Mouse (Mus musculus) heart, postnatal 0 days (tissue): Measurements from ENCODE around the gene Wbp4. TPM values are rescaled to one million over a fixed set of nuclear protein-coding genes. Genes with fewer than 3 reads are reported as not detected.
"Not testable (repeated sequence)": the region's sequence is repeated elsewhere in the genome, so short reads cannot be mapped to it uniquely, and the experiment has no call there.

ENCODE experiments used
- ATAC-seq: fragments of 200-750 bp; cut with Nextera tagmentation; 2 replicates; pipeline ENCODE4 v1.8.0; 2017; ENCODE audit warnings: low read depth, moderate number of reproducible peaks, moderate library complexity; ENCODE audit not compliant: insufficient read depth
- DNase-seq: peaks from one replicate; pipeline ENCODE4 v3.0.0-alpha.2; 2016; ENCODE audit warnings: low spot score
- H3K27ac ChIP-seq: fragments of 300-500 bp; sonication (generic); 2 replicates; pipeline ENCODE4 v1.5.1; 2014; ENCODE audit warnings: low read depth, mild to moderate bottlenecking
- H3K27me3 ChIP-seq: fragments of 300-500 bp; sonication (generic); 2 replicates; pipeline ENCODE4 v1.6.1; 2014; ENCODE audit warnings: low read length, mixed read lengths; ENCODE audit not compliant: control insufficient read depth, insufficient read depth
- H3K36me3 ChIP-seq: fragments of 300-500 bp; sonication (generic); replicated peaks from 2 replicates; pipeline ENCODE4 v1.6.1; 2014; ENCODE audit warnings: low read length, mixed read lengths; ENCODE audit not compliant: control insufficient read depth, insufficient read depth
- H3K4me1 ChIP-seq: fragments of 300-500 bp; sonication (generic); 2 replicates; pipeline ENCODE4 v1.6.1; 2014; ENCODE audit warnings: antibody characterized with exemption; ENCODE audit not compliant: control insufficient read depth, insufficient read depth
- H3K4me2 ChIP-seq: fragments of 300-500 bp; sonication (generic); 2 replicates; pipeline ENCODE4 v1.6.1; 2014; ENCODE audit warnings: low read depth, mild to moderate bottlenecking, low read length, moderate library complexity
- H3K4me3 ChIP-seq: fragments of 300-500 bp; sonication (generic); 2 replicates; pipeline ENCODE4 v1.5.1; 2014; ENCODE audit warnings: low read depth, low read length
- H3K9ac ChIP-seq: fragments of 300-500 bp; sonication (generic); replicated peaks from 2 replicates; pipeline ENCODE4 v1.6.1; 2014; ENCODE audit warnings: low read depth, low read length, mixed read lengths
- H3K9me3 ChIP-seq: fragments of 300-500 bp; sonication (generic); replicated peaks from 2 replicates; pipeline ENCODE4 v1.6.1; 2016; ENCODE audit warnings: low read length; ENCODE audit not compliant: control insufficient read depth
- CTCF ChIP-seq: IDR thresholded peaks from 2 replicates; pipeline ENCODE4 v1.5.1; 2016; ENCODE audit warnings: antibody characterized with exemption, control low read depth, low read depth
- EP300 ChIP-seq: IDR thresholded peaks from 2 replicates; pipeline ENCODE4 v1.6.1; 2016; ENCODE audit warnings: antibody characterized with exemption, low read depth
- WGBS: fragments of 180-500 bp; shearing (Covaris S2); extraction: QIAGEN DNeasy Blood & Tissue Kit; methylation state at CpG from one replicate; pipeline ENCODE4 v1.1.7; 2014; 5-methylcytosine and 5-hydroxymethylcytosine counted together
- polyA plus RNA-seq: library from polyadenylated mRNA; unstranded; fragments of >200 nt; fragmentation: Nextera tagmentation; extraction: Ambion mirVana; gene quantifications from 2 replicates; pipeline ENCODE4 v1.2.1, GENCODE M21; 2015
- total RNA-seq: library from RNA; depleted of rRNA; stranded (reverse); fragments of >200 nt; gene quantifications from 2 replicates; pipeline ENCODE4 v1.2.3, GENCODE M21; 2014; ENCODE audit warnings: low replicate concordance

Wbp4 gene
- total and polyA plus RNA-seq, 2 experiments from 2014 or later = 10.0 to 26.6 TPM

DNA sequence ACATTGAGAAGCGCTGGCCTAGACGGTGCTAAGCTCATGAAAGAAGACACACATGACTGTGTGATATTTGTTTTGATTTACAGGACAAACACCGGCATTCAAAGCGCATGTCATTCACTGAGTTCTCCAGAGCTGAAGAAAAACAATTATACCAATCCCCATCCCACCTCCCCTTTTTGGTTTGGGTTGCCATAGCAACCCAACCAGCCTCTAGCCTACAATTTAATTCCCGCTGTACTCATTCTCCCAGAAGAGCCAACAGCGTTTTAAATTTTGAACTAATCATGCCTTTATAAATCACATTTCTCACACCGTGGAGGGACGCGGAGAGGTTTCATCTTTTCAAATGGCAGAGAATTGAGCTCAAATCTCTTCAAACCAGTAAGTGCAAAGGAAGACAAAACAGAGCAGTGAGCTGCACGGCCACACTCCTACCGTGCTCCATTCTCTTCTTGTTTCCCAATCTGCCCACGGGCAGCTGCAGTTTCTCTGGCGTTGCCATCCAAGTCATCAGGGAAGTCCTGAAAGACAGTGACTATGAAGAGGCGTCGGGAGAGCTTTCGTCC lies 36.2 kb downstream of the Wbp4 start:
- H3K4me3 ChIP-seq = no peak overlapping the region
- H3K4me2 ChIP-seq = no peak overlapping the region
- H3K9me3 ChIP-seq = no peaks in the 10 kb centered on the region
- DNase-seq (no peak), ATAC-seq (no peak)
- H3K36me3 ChIP-seq = no peaks in the 10 kb centered on the region
- no peaks in the 10 kb centered on the region for H3K27me3 ChIP-seq
- 78% methylated on average over 16 of the region's 16 CpGs for WGBS
- no peak for TF ChIP-seq CTCF
- no peak for TF ChIP-seq EP300
- no peak overlapping the region for H3K9ac ChIP-seq
- H3K4me1 ChIP-seq = no peaks in the 10 kb centered on the region; the same call in 1 of the 2 replicates
- H3K27ac ChIP-seq = no peak overlapping the region

DNA sequence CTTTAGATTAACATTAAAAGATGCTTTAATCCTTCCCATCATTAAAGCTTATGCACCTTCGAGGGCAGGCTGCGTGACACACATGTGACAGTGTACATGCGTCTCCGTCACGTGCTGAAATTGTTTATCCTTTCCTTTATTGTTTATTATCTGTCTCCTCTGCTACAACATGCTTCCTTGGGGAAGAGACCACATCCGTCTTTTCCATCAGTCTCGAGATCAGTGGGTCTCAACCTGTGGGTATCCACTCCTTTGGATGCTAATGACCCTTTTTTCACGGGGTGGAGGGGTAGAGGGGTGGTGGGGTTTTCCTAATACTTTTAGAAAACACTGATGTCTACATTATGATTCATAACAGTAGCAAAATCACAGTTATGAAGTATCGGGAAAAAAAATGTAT lies 36.7 kb downstream of the Wbp4 start:
- WGBS = 82% methylated on average over 9 of the region's 9 CpGs
- no peak for DNase-seq
- Histone ChIP-seq H3K27ac (no peak overlapping the region), H3K4me2 (no peak overlapping the region), H3K4me3 (no peak overlapping the region), H3K36me3 (no peaks in the 10 kb centered on the region), H3K4me1 (no peaks in the 10 kb centered on the region; the same call in 1 of the 2 replicates), H3K9ac (no peak overlapping the region), H3K27me3 (no peaks in the 10 kb centered on the region), H3K9me3 (no peaks in the 10 kb centered on the region)
- ATAC-seq = no peak
- no peak for TF ChIP-seq EP300
- no peak for TF ChIP-seq CTCF

DNA sequence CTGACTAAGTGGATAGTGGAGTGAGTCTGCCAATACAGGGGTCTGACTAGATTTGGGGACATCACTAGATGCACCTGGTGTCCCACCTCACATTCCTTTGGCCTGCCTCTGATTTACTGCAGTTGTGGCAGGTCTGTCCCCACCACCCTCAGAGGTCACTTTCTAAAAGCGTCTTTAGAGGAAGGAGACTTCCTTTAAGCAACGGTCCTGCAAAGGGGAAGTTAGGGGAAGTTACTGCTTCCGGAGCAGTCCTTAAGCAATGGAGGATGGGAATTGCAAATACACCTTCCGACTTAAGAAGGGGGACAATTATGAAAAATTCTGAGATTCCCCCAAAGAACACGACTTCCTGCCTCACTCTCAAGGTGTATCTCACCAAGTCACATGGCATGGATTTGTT lies 39.9 kb downstream of the Wbp4 start:
- Histone ChIP-seq H3K9ac (no peak overlapping the region), H3K4me1 (no peaks in the 10 kb centered on the region; the same call in 1 of the 2 replicates), H3K36me3 (no peaks in the 10 kb centered on the region), H3K4me3 (no peak overlapping the region), H3K27ac (no peak overlapping the region), H3K9me3 (no peaks in the 10 kb centered on the region), H3K4me2 (no peak overlapping the region), H3K27me3 (no peaks in the 10 kb centered on the region)
- DNase-seq = no peak
- 66% methylated on average over 5 of the region's 5 CpGs for WGBS
- no peak for TF ChIP-seq CTCF
- TF ChIP-seq EP300 = no peak
- no peak for ATAC-seq

DNA sequence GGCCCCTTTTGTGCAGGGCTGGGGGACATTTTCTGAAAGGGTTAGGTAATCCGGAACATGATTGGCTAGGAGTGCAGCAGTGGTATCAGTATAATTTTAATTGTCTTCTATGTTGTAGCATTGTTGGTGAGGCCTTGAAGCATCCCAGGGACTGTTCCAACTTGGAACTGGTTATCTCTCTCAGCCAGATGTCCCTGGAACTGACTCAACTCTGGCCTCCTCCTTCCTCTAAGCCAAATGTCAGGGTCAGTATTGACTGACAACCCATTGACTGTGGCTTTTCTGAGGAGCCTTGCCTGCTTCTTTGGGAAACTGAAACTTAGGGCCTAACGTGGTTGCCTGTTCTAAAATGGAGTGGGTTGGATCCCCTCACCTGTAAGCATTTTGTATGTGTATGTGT lies 40.7 kb downstream of the Wbp4 start:
- Histone ChIP-seq H3K27me3 (no peaks in the 10 kb centered on the region), H3K4me3 (no peak overlapping the region), H3K9ac (no peak overlapping the region), H3K27ac (no peak overlapping the region), H3K9me3 (no peaks in the 10 kb centered on the region), H3K4me2 (no peak overlapping the region), H3K36me3 (no peaks in the 10 kb centered on the region), H3K4me1 (no peaks in the 10 kb centered on the region; the same call in 1 of the 2 replicates)
- no peak for DNase-seq
- WGBS = 84% methylated on average over 2 of the region's 2 CpGs
- TF ChIP-seq CTCF = no peak
- TF ChIP-seq EP300 = no peak
- ATAC-seq = no peak

DNA sequence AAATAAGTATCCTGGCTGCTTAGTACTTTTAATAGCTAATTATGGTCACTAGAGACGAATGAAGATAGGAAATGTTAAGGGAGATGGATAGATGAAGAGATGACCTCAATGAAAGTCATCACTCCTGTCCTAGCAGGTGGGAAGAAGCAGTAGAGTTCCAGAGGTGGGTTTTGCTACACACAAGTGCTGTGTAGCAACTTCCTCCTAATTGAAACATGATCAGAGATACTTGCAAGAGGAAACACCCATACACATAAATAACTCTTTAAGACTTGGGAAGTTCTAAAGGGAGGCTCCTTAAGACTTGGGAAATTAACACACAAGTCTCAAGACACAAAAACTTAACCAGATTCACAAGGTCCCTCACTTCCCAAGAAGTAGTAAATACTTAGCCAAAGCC lies 47.3 kb downstream of the Wbp4 start:
- TF ChIP-seq CTCF (no peak), EP300 (no peak)
- no peak overlapping the region for H3K27ac ChIP-seq
- no peak for ATAC-seq
- H3K4me3 ChIP-seq = no peak overlapping the region
- no peak overlapping the region for H3K4me2 ChIP-seq
- H3K4me1 ChIP-seq = no peaks in the 10 kb centered on the region
- no peaks in the 10 kb centered on the region for H3K36me3 ChIP-seq
- WGBS = 65% methylated on average over 1 of the region's 1 CpGs
- no peaks in the 10 kb centered on the region for H3K27me3 ChIP-seq
- no peak for DNase-seq
- no peaks in the 10 kb centered on the region for H3K9me3 ChIP-seq
- H3K9ac ChIP-seq = no peak overlapping the region

DNA sequence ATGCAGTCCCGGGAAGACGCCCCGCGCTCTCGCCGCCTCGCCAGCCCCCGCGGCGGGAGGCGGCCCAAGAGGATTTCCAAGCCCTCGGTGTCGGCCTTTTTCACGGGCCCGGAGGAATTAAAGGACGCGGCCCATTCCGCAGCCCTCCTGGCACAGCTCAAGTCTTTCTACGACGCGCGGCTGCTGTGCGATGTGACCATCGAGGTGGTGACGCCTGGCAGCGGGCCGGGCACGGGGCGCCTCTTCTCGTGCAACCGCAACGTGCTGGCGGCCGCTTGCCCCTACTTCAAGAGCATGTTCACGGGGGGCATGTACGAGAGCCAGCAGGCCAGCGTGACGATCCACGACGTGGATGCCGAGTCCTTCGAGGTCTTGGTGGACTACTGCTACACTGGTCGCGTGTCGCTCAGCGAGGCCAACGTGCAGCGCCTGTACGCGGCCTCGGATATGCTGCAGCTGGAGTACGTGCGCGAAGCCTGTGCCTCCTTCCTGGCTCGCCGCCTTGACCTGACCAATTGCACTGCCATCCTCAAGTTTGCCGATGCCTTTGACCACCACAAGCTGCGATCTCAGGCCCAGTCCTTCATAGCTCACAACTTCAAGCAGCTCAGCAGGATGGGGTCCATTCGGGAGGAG lies 54.5 kb downstream of the Wbp4 start:
- H3K27me3 ChIP-seq, H3K4me1 ChIP-seq, H3K9me3 ChIP-seq, DNase-seq, H3K36me3 ChIP-seq: not testable (repeated sequence)
- H3K27ac ChIP-seq = peak overlapping the region; percentile 93
- H3K4me2 ChIP-seq = peak overlapping the region; percentile 54
- WGBS = 71% methylated on average over 5 of the region's 59 CpGs
- ATAC-seq = peak; percentile 40
- peak overlapping the region; percentile 43 for H3K4me3 ChIP-seq
- peak overlapping the region; percentile 57; the same call in 1 of the 2 replicates for H3K9ac ChIP-seq
